Mouse (Mus musculus) neural tube, embryonic 11.5 days (tissue): ENCODE measurements at regions not wholly inside any gene's neighbourhood (a gene's known extent, or its start where the extent isn't known, plus 50 kb on each side); places are given as distances from the start of the nearest gene placed in this dataset.

Experiments used
- ATAC-seq: fragments of 200-750 bp; cut with Nextera tagmentation; 2 replicates; pipeline ENCODE4 v1.8.0; 2017; ENCODE audit warnings: moderate number of reproducible peaks, mild to moderate bottlenecking, moderate TSS enrichment, moderate library complexity; ENCODE audit not compliant: insufficient read depth, low FRiP score, low TSS enrichment
- DNase-seq: peaks from one replicate; pipeline ENCODE4 v3.0.0-alpha.2; 2015; ENCODE audit warnings: low spot score
- H3K27ac ChIP-seq: fragments of 300-500 bp; sonication (generic); 2 replicates; pipeline ENCODE4 v1.5.1; 2014; ENCODE audit warnings: low read depth, mild to moderate bottlenecking, low read length
- H3K27me3 ChIP-seq: fragments of 300-500 bp; sonication (generic); 2 replicates; pipeline ENCODE4 v1.6.1; 2014; ENCODE audit warnings: mild to moderate bottlenecking, low read length, mixed read lengths; ENCODE audit not compliant: control insufficient read depth, insufficient read depth
- H3K36me3 ChIP-seq: fragments of 300-500 bp; sonication (generic); 2 replicates; pipeline ENCODE4 v1.6.1; 2014; ENCODE audit warnings: mild to moderate bottlenecking, low read length, moderate library complexity, mixed read lengths; ENCODE audit not compliant: control insufficient read depth, insufficient read depth
- H3K4me1 ChIP-seq: fragments of 300-500 bp; sonication (generic); 2 replicates; pipeline ENCODE4 v1.6.1; 2014; ENCODE audit warnings: low read length, mixed read lengths; ENCODE audit not compliant: control insufficient read depth, insufficient read depth
- H3K4me2 ChIP-seq: fragments of 300-500 bp; sonication (generic); 2 replicates; pipeline ENCODE4 v1.6.1; 2014; ENCODE audit warnings: low read depth, mild to moderate bottlenecking, moderate library complexity
- H3K4me3 ChIP-seq: fragments of 300-500 bp; sonication (generic); 2 replicates; pipeline ENCODE4 v1.5.1; 2014; ENCODE audit warnings: low read depth, low read length
- H3K9ac ChIP-seq: fragments of 300-500 bp; sonication (generic); 2 replicates; pipeline ENCODE4 v1.6.1; 2014; ENCODE audit warnings: mild to moderate bottlenecking, low read length
- H3K9me3 ChIP-seq: fragments of 300-500 bp; sonication (generic); 2 replicates; pipeline ENCODE4 v1.6.1; 2016; ENCODE audit warnings: low read length; ENCODE audit not compliant: control insufficient read depth
- WGBS: fragments of 180-500 bp; shearing (Covaris S2); extraction: QIAGEN DNeasy Blood & Tissue Kit; methylation state at CpG from one replicate; pipeline ENCODE4 v1.1.7; 2014; 5-methylcytosine and 5-hydroxymethylcytosine counted together

DNA sequence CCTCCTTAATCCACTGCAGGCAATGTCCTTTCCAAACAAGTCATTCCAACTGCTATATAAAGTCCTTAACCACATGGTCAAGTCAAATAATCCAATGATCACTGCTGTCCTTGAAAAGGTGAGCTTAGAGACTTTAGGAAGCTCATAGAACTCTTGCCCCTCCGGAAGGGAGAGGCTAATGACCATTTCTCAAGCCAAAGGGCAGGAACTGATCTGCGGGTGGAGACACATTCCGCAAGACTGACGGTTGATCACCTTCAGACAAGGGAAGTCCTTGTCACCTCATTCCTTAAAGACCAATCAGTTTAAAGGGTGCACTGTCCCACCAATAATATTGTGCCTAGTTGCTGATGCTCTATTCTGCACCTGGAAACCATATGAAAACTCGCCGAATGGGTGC lies 96.4 kb upstream of the Id4 start:
- 91% methylated on average over 6 of the region's 6 CpGs for WGBS
- H3K27ac ChIP-seq, result no peak overlapping the region

DNA sequence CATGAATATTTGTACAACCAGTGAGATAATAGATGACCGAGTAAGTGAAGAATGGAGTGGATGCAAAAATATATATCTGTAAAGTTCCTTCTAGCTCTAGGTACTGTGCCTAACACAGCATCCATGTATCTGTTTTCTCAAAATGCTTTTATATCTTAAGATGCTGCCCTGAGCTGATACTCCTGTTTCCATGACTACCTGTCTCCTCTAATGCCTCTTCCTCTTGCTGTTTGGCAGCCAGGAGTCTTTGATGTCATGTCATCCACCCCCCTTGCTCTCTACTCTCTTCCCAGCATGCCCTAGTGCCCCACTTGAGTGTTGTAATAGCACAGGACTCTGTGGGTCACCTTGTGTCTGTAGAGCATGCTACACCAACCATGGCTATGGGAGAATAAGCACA lies 95.2 kb upstream of the Id4 start:
- 92% methylated on average over 1 of the region's 1 CpGs for WGBS

More for the DNA sequence above, 96.4 kb upstream of the Id4 start:
- Histone ChIP-seq H3K27me3 (no peaks in the 10 kb centered on the region), H3K9me3 (no peaks in the 10 kb centered on the region), H3K9ac (no peak overlapping the region), H3K36me3 (no peaks in the 10 kb centered on the region), H3K4me1 (0 out of 2 replicates have a peak, but pooled peaks cover 2% of the 10 kb centered on the region), H3K4me3 (no peak overlapping the region), H3K4me2 (no peak overlapping the region)
- no peak for DNase-seq
- no peak for ATAC-seq

DNA sequence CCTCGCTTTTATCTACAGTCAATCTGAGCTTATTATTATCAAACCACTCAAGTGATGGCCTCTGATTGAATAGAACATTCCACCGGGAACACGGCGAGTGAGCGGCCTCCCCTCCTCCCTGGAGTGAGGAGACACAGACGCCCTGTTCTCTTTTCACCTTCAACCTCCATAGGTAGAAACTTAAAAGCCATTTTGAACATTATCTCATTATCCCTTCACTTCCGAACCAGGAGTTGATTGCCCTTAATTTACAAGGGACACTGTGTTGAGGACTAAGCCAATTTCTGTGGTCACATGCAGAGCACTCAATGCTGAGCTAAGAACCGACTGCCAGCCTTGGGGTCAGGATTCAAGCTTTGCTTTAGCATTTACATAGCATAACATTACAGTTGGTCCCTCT lies 93.1 kb upstream of the Id4 start:
- ATAC-seq, result no peak
- peaks cover 11% of the 10 kb centered on the region for H3K4me1 ChIP-seq
- no peak overlapping the region for H3K9ac ChIP-seq
- no peaks in the 10 kb centered on the region for H3K9me3 ChIP-seq
- H3K36me3 ChIP-seq, result no peaks in the 10 kb centered on the region
- no peak for DNase-seq
- WGBS, result 58% methylated on average over 8 of the region's 8 CpGs
- no peak overlapping the region for H3K4me2 ChIP-seq
- H3K27ac ChIP-seq, result no peak overlapping the region
- no peaks in the 10 kb centered on the region for H3K27me3 ChIP-seq
- no peak overlapping the region for H3K4me3 ChIP-seq

More for the DNA sequence above, 95.2 kb upstream of the Id4 start:
- no peaks in the 10 kb centered on the region for H3K36me3 ChIP-seq
- ATAC-seq, result no peak
- H3K9me3 ChIP-seq, result no peaks in the 10 kb centered on the region
- no peak for DNase-seq
- no peak overlapping the region for H3K4me2 ChIP-seq
- H3K9ac ChIP-seq, result no peak overlapping the region
- H3K27me3 ChIP-seq, result no peaks in the 10 kb centered on the region
- H3K27ac ChIP-seq, result no peak overlapping the region
- H3K4me1 ChIP-seq, result no peaks in the 10 kb centered on the region
- no peak overlapping the region for H3K4me3 ChIP-seq

DNA sequence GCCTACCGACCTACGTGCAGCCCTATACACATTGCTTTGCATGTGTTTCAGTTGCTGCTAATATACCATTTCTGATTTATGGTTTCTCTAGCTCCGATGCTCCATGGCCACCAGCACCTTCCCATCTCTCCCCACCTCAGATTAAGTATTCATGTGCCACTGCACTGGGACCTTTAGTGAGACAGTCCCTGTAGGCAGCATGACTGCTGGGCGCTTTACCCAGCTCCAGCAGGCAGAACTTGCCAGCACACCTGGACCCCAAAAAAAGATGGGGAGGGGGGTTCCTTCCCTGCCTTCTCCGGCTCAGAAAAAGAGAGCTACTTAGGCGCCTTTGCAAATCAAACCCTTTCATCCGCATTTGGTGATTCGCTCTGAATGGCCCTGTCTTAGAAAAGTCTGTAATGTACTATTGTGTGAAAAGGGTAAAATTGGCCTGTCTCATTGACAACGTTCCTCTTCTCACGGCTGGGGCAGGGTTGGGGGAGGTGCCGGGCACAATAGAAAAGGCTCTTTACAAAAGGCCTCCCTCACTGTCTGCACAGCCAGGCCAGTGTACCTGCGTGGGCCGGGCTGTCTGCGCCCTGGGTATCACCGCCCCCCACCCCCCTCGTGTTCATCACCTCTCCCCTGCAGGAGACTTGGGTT lies 89.6 kb upstream of the Id4 start:
- no peaks in the 10 kb centered on the region for H3K36me3 ChIP-seq
- peak; percentile 43 for DNase-seq
- 20% methylated on average over 16 of the region's 16 CpGs for WGBS
- peak; percentile 53; the same call in 1 of the 2 replicates for ATAC-seq
- peak overlapping the region; percentile 12; the same call in 1 of the 2 replicates for H3K4me2 ChIP-seq
- no peak overlapping the region for H3K4me3 ChIP-seq
- H3K9me3 ChIP-seq, result no peaks in the 10 kb centered on the region
- peak overlapping the region; percentile 28; the same call in 1 of the 2 replicates for H3K9ac ChIP-seq
- H3K4me1 ChIP-seq, result peaks cover 11% of the 10 kb centered on the region
- no peaks in the 10 kb centered on the region for H3K27me3 ChIP-seq
- H3K27ac ChIP-seq, result no peak overlapping the region

DNA sequence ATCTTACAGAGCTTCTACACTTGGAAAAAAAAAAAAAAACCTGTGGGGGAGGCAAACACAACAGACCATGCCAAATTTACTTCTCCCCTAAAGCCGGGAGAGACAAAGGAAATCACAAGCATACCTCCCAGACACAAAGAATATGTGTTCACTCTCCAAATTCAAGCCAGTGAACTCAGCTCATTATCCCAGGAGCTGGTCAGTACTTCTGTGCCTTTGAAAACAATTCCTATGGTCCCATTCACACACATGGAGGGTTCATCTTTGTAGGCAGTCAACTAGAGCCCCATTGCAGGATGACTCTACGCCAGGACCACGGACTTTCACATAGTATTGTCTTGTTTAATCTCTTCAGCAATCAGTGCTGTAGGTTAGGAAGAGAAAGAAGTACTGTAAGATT lies 89.0 kb upstream of the Id4 start:
- Histone ChIP-seq H3K4me2 (peak overlapping the region; percentile 12; the same call in 1 of the 2 replicates), H3K4me3 (no peak overlapping the region), H3K27ac (no peak overlapping the region), H3K36me3 (no peaks in the 10 kb centered on the region), H3K9me3 (no peaks in the 10 kb centered on the region), H3K9ac (no peak overlapping the region; the same call in 1 of the 2 replicates), H3K27me3 (no peaks in the 10 kb centered on the region), H3K4me1 (peaks cover 11% of the 10 kb centered on the region)
- ATAC-seq, result no peak
- WGBS, result 49% methylated on average over 3 of the region's 3 CpGs
- no peak for DNase-seq

DNA sequence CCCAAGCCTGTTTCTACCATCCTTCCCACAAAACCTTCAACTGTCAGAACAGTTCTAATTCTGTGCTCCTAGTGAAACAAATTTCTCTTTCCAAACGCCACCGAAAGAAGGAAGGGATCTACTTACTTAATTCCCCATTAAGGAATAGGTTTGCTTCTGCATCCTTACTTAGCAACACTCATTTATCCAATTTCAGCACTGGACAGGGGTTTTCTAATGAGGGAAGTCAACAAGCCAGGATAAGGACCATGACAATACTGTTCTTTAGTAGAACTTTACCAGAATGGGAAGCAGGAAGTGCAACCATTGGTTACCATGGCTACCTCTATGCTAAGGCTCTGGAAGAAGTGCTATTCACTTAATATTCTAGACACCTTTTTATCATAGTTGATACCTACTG lies 68.6 kb upstream of the Id4 start:
- H3K27ac ChIP-seq, result no peak overlapping the region
- WGBS, result 88% methylated on average over 2 of the region's 2 CpGs
- no peaks in the 10 kb centered on the region for H3K4me1 ChIP-seq
- no peak overlapping the region for H3K9ac ChIP-seq
- no peaks in the 10 kb centered on the region for H3K9me3 ChIP-seq
- no peaks in the 10 kb centered on the region for H3K36me3 ChIP-seq
- no peak overlapping the region for H3K4me2 ChIP-seq
- no peaks in the 10 kb centered on the region for H3K27me3 ChIP-seq
- ATAC-seq (no peak), DNase-seq (no peak)
- H3K4me3 ChIP-seq, result no peak overlapping the region

DNA sequence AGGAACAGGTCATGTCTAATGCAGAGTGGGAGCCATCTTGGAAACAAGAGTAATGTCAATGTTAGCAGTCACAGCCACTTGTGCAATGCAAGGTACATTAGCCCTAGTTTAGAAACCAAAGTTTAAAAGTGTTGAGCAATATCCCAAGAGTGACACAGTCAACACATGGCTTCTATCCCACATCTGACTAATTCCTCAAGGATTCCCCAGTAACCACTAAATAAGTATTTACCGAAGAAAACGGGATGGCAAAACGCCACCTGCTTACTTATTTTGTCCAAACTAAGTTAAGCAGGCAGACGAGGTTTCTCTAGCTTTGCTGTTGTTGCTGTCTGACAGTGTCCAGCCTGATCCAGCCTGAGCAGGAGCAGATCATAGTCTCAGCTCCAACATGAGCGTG lies 67.1 kb upstream of the Id4 start:
- no peak overlapping the region for H3K4me2 ChIP-seq
- 87% methylated on average over 5 of the region's 5 CpGs for WGBS
- no peaks in the 10 kb centered on the region for H3K9me3 ChIP-seq
- DNase-seq, result no peak
- H3K4me3 ChIP-seq, result no peak overlapping the region
- H3K36me3 ChIP-seq, result no peaks in the 10 kb centered on the region
- ATAC-seq, result no peak
- H3K4me1 ChIP-seq, result no peaks in the 10 kb centered on the region
- no peak overlapping the region for H3K27ac ChIP-seq
- no peaks in the 10 kb centered on the region for H3K27me3 ChIP-seq
- no peak overlapping the region for H3K9ac ChIP-seq

DNA sequence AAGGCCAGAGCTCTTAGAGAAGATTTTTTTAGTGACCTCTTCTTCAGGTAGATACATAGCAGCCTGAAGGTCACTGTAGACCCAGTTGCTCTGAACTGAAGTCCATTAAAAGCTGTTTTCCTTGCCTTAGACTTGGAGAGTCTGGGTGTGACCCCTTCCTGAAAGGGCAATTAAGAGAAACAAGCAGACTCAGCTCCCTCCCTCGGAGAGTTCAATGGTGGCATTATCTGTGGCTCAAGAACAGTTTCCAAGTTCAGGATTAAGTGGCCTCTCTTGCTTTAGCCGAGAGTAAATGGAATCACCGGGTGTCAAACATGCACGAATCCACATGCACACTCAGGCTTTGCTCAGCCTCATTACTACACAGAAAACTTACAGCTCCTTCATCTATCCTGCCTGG lies 53.2 kb upstream of the Id4 start:
- DNase-seq (no peak), ATAC-seq (no peak)
- H3K36me3 ChIP-seq, result no peaks in the 10 kb centered on the region
- no peak overlapping the region for H3K4me3 ChIP-seq
- no peak overlapping the region for H3K4me2 ChIP-seq
- no peaks in the 10 kb centered on the region for H3K9me3 ChIP-seq
- no peak overlapping the region for H3K9ac ChIP-seq
- H3K27ac ChIP-seq, result no peak overlapping the region
- 65% methylated on average over 4 of the region's 4 CpGs for WGBS
- no peaks in the 10 kb centered on the region for H3K27me3 ChIP-seq
- H3K4me1 ChIP-seq, result no peaks in the 10 kb centered on the region
